Mouse (Mus musculus) heart, adult 2 months (tissue): Measurements from ENCODE around the gene Gpc5.

Experiments
- CTCF ChIP-seq: fragments of 200-600 bp; IDR thresholded peaks from 2 replicates; pipeline ENCODE4 v1.8.1; 2022; ENCODE audit warnings: antibody characterized with exemption, mild to moderate bottlenecking, moderate library complexity
- EP300 ChIP-seq: fragments of 200-500 bp; IDR thresholded peaks from 2 replicates; pipeline ENCODE4 v1.6.1; 2011; ENCODE audit warnings: low read depth, low read length, control low read depth; ENCODE audit not compliant: insufficient read depth
- POLR2A ChIP-seq: fragments of 200-500 bp; IDR thresholded peaks from 2 replicates; pipeline ENCODE4 v1.6.1; 2011; ENCODE audit warnings: mild to moderate bottlenecking, low read depth, low read length, control low read depth; ENCODE audit not compliant: insufficient read depth

DNA sequence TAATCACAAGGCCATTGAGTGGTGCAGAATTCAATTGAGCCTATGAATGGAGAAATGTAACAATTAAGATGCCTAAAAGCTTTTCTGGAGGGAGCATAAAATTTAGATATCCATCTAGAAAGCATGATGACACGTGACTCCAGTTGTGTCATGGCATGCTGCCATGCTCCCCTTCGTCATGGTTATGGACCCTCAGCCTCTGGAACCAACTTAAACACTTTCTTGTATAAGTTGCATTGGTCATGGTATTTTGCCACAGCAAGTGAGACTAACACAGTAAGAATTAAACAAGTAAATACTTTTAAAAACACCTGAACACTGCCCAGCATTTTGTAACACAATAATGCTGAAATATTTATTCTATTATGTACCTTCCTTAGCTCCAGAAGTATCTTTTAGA lies 524.3 kb downstream of the Gpc5 start:
- TF ChIP-seq CTCF: no peak
- no peak for TF ChIP-seq EP300
- no peak for TF ChIP-seq POLR2A
